Mouse (Mus musculus) heart, postnatal 14 days (tissue): ENCODE measurements around the gene Fam20b. TPM values are rescaled to one million over a fixed set of nuclear protein-coding genes. Genes with fewer than 3 reads are reported as not detected.

Experiments
- DNase-seq, 2 experiments: peaks; one replicate each; pipeline ENCODE4 v3.0.0; 2021 to 2022
- intact Hi-C: fragments of 180-260 bp; cut with DNase I; formaldehyde crosslinking; loops from one replicate; pipeline ENCODE4 v1.15.1; 2025
- total RNA-seq, 2 experiments: library from RNA; stranded (reverse); gene quantifications; 2 replicates each; pipeline ENCODE4 v1.2.3; 2021

The Fam20b gene
- total RNA-seq, 2 experiments from 2014 or later: 40.2 to 42.5 TPM

GRCm38 (mm10) chr1:156644780-156645523, 73.9 kb downstream of the Fam20b start:
- DNase-seq: no peak
- intact Hi-C loops: no loop called here

- no peak for DNase-seq
- intact Hi-C loops: no loop called here
Observed at GRCm38 (mm10) chr1:156644061-156644460, 74.8 kb downstream of the Fam20b start.

GRCm38 (mm10) chr1:156642813-156643212, 76.1 kb downstream of the Fam20b start:
- no peak for DNase-seq
- intact Hi-C loops: no loop called here

- intact Hi-C loops: loop anchor here (2.0 kb wide), 1 partner anchor 35 kb away; no protein-coding TSS in a partner anchor
- DNase-seq: no peak
Observed at GRCm38 (mm10) chr1:156641808-156642207, 77.1 kb downstream of the Fam20b start.

GRCm38 (mm10) chr1:156640577-156640976, 78.3 kb downstream of the Fam20b start:
- no peak for DNase-seq
- intact Hi-C loops: loop anchor here (2.0 kb wide), 1 partner anchor 36 kb away; no protein-coding TSS in a partner anchor

GRCm38 (mm10) chr1:156639455-156639854, 79.4 kb downstream of the Fam20b start:
- intact Hi-C loops: no loop called here

GRCm38 (mm10) chr1:156635148-156635547, 83.7 kb downstream of the Fam20b start:
- DNase-seq: no peak
- intact Hi-C loops: no loop called here

More at GRCm38 (mm10) chr1:156639455-156639854, 79.4 kb downstream of the Fam20b start:
- no peak for DNase-seq

- intact Hi-C loops: loop anchor here (2.0 to 5.0 kb wide), 4 partner anchors 51 to 371 kb away; no protein-coding TSS in a partner anchor
- peak in 1 of 2 experiments; percentile 45 for DNase-seq
Observed at GRCm38 (mm10) chr1:156633095-156633494, 85.8 kb downstream of the Fam20b start.

GRCm38 (mm10) chr1:156630965-156631364, 87.9 kb downstream of the Fam20b start:
- DNase-seq: peak in 1 of 2 experiments; percentile 18

GRCm38 (mm10) chr1:156629984-156630383, 88.9 kb downstream of the Fam20b start:
- no peak for DNase-seq
- intact Hi-C loops: loop anchor here (5.0 kb wide), 2 partner anchors 48 to 368 kb away; no protein-coding TSS in a partner anchor

More at GRCm38 (mm10) chr1:156630965-156631364, 87.9 kb downstream of the Fam20b start:
- intact Hi-C loops: loop anchor here (5.0 kb wide), 2 partner anchors 49 to 369 kb away; no protein-coding TSS in a partner anchor

Other genes starting within 250 kb of the Fam20b start
- gene Soat1, start 244.8 kb downstream of the Fam20b start, total RNA-seq: 10 to 100 TPM; 15.1 to 17.1 TPM
- gene Gm10031, start 195.1 kb downstream of the Fam20b start, total RNA-seq: 10 to 100 TPM; 39.9 to 45.6 TPM
- gene Abl2, start 160.3 kb downstream of the Fam20b start, total RNA-seq: 10 to 100 TPM; 20.1 to 23.5 TPM
- gene Tor3a, start 44.7 kb downstream of the Fam20b start, total RNA-seq: 10 to 100 TPM; 10.1 to 12.1 TPM
- 1 to 10 TPM; 2.3 to 3.1 TPM for gene Angptl1, start 119.5 kb upstream of the Fam20b start, total RNA-seq
- gene Ralgps2, start 220.5 kb upstream of the Fam20b start, total RNA-seq: 10 to 100 TPM; 16.3 to 17.1 TPM